Mouse (Mus musculus) splenic B cell, adult 2 months (primary cell): ENCODE measurements around the gene Gdf1.

ENCODE experiments used
- DNase-seq: peaks from one replicate; pipeline ENCODE4 v3.0.0-alpha.2; 2011; ENCODE audit warnings: low read depth, low spot score
- H3K27me3 ChIP-seq: 2 replicates; pipeline ENCODE4 v1.6.1; 2012; ENCODE audit warnings: mild to moderate bottlenecking, low read length, moderate library complexity, mixed read lengths; ENCODE audit not compliant: control insufficient read depth, poor library complexity, insufficient read depth, severe bottlenecking
- H3K36me3 ChIP-seq: 2 replicates; pipeline ENCODE4 v1.6.1; 2012; ENCODE audit warnings: mild to moderate bottlenecking, low read length, moderate library complexity, mixed read lengths; ENCODE audit not compliant: control insufficient read depth, poor library complexity, insufficient read depth, severe bottlenecking

The Gdf1 gene

GRCm38 (mm10) chr8:70343076-70343475, 13.5 kb downstream of the Gdf1 start:
- no peaks in the 10 kb centered on the region for H3K27me3 ChIP-seq
- peaks cover 6% of the 10 kb centered on the region for H3K36me3 ChIP-seq
- no peak for DNase-seq

GRCm38 (mm10) chr8:70343696-70344095, 14.1 kb downstream of the Gdf1 start:
- Histone ChIP-seq H3K27me3 (no peaks in the 10 kb centered on the region), H3K36me3 (peaks cover 6% of the 10 kb centered on the region)
- DNase-seq: peak; percentile 51

GRCm38 (mm10) chr8:70344279-70344678, 14.7 kb downstream of the Gdf1 start:
- Histone ChIP-seq H3K27me3 (no peaks in the 10 kb centered on the region), H3K36me3 (peaks cover 6% of the 10 kb centered on the region)
- DNase-seq: no peak

GRCm38 (mm10) chr8:70347443-70347842, 17.8 kb downstream of the Gdf1 start:
- no peak for DNase-seq
- Histone ChIP-seq H3K27me3 (no peaks in the 10 kb centered on the region), H3K36me3 (peaks cover 2% of the 10 kb centered on the region; the same call in 1 of the 2 replicates)

GRCm38 (mm10) chr8:70347860-70348420, 18.3 kb downstream of the Gdf1 start:
- Histone ChIP-seq H3K36me3 (no peaks in the 10 kb centered on the region; the same call in 1 of the 2 replicates), H3K27me3 (no peaks in the 10 kb centered on the region)
- no peak for DNase-seq

- DNase-seq: no peak
- Histone ChIP-seq H3K27me3 (no peaks in the 10 kb centered on the region), H3K36me3 (no peaks in the 10 kb centered on the region; the same call in 1 of the 2 replicates)
Measured at GRCm38 (mm10) chr8:70351035-70351999, 21.7 kb downstream of the Gdf1 start.

- no peaks in the 10 kb centered on the region for H3K27me3 ChIP-seq
- DNase-seq: no peak
- no peaks in the 10 kb centered on the region; the same call in 1 of the 2 replicates for H3K36me3 ChIP-seq
Measured at GRCm38 (mm10) chr8:70352000-70352384, 22.4 kb downstream of the Gdf1 start.

- H3K27me3 ChIP-seq: no peaks in the 10 kb centered on the region
Measured at GRCm38 (mm10) chr8:70352657-70353151, 23.1 kb downstream of the Gdf1 start.

GRCm38 (mm10) chr8:70353194-70353817, 23.7 kb downstream of the Gdf1 start, which contains the start of gene Upf1:
Upf1 (minus strand) TSS chr8:70353278.
- H3K27me3 ChIP-seq: no peaks in the 10 kb centered on the region
- DNase-seq: peak; percentile 100

More at GRCm38 (mm10) chr8:70352657-70353151, 23.1 kb downstream of the Gdf1 start:
- no peak for DNase-seq
- no peaks in the 10 kb centered on the region; the same call in 1 of the 2 replicates for H3K36me3 ChIP-seq

GRCm38 (mm10) chr8:70354004-70354403, 24.4 kb downstream of the Gdf1 start:
- H3K27me3 ChIP-seq: no peaks in the 10 kb centered on the region
- DNase-seq: peak; percentile 27
- no peaks in the 10 kb centered on the region; the same call in 1 of the 2 replicates for H3K36me3 ChIP-seq

More at GRCm38 (mm10) chr8:70353194-70353817, 23.7 kb downstream of the Gdf1 start, which contains the start of gene Upf1:
- no peaks in the 10 kb centered on the region; the same call in 1 of the 2 replicates for H3K36me3 ChIP-seq

GRCm38 (mm10) chr8:70356111-70356510, 26.5 kb downstream of the Gdf1 start:
- no peaks in the 10 kb centered on the region for H3K36me3 ChIP-seq
- DNase-seq: no peak
- H3K27me3 ChIP-seq: no peaks in the 10 kb centered on the region

GRCm38 (mm10) chr8:70359411-70359810, 29.8 kb downstream of the Gdf1 start:
- no peak for DNase-seq
- Histone ChIP-seq H3K36me3 (no peaks in the 10 kb centered on the region), H3K27me3 (no peaks in the 10 kb centered on the region)

- peak; percentile 55 for DNase-seq
- no peaks in the 10 kb centered on the region for H3K27me3 ChIP-seq
Measured at GRCm38 (mm10) chr8:70360769-70361168, 31.2 kb downstream of the Gdf1 start.

GRCm38 (mm10) chr8:70361484-70362032, 31.9 kb downstream of the Gdf1 start:
- no peak for DNase-seq
- Histone ChIP-seq H3K27me3 (no peaks in the 10 kb centered on the region), H3K36me3 (no peaks in the 10 kb centered on the region)

More at GRCm38 (mm10) chr8:70360769-70361168, 31.2 kb downstream of the Gdf1 start:
- H3K36me3 ChIP-seq: no peaks in the 10 kb centered on the region
